Mouse (Mus musculus) hematopoietic stem cell, adult 5-6 weeks (primary cell): Measurements from ENCODE around the gene Slc29a4. TPM values are rescaled to one million over a fixed set of nuclear protein-coding genes. Genes with fewer than 3 reads are reported as not detected.

Source experiments
- ATAC-seq, 2 experiments: fragments of 125-278 bp in 1 of 2; replicated peaks in 1 of 2; 2 replicates each; pipeline ENCODE4 v1.8.0; 2016 to 2017; ENCODE audit warnings: inconsistent platforms in 2 of 2, mild to moderate bottlenecking in 2 of 2, moderate number of reproducible peaks in 2 of 2, low read depth in 1 of 2, moderate TSS enrichment in 1 of 2; ENCODE audit not compliant: low FRiP score in 2 of 2, poor library complexity in 2 of 2, severe bottlenecking in 2 of 2, insufficient read depth in 1 of 2, low TSS enrichment in 1 of 2
- total RNA-seq: library from RNA; stranded (forward); fragments of 172-1452, 232-1000 nt; gene quantifications from 2 replicates; pipeline ENCODE4 v1.2.3, GENCODE M21; 2017

The Slc29a4 gene
- 0.06 TPM in 1 of 2 replicates, not detected in the other for total RNA-seq

- ATAC-seq, result no peak
These were observed at the start of gene Slc29a4 for GRCm38 (mm10) chr5:142692248-142692647. Slc29a4 (plus strand) TSS chr5:142692512.

- ATAC-seq, result no peak
These were observed 44.1 kb upstream of the Slc29a4 start for GRCm38 (mm10) chr5:142648162-142648561.

- ATAC-seq, result no peak
These were observed 42.8 kb upstream of the Slc29a4 start for GRCm38 (mm10) chr5:142649460-142650050.

DNA sequence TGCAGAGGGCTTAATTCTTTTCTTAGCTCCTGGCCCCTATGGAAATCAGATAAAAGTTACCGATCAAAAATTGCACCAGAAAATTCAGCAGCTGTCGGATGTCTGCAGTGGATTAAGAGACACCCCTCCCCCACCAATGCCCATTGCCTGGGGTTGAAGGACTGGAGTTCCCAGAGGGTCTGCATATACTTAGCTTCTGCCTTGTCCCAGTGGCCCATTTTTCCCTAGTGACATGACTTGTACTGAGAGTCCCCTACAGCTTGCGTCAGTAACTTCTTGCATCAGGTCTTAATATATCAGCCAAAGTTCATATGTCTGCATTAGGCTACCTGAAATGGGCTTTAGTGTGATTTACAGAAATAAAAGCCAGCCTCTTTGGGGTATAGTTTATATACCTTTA is 41.9 kb upstream of the Slc29a4 start:
- ATAC-seq, result no peak

DNA sequence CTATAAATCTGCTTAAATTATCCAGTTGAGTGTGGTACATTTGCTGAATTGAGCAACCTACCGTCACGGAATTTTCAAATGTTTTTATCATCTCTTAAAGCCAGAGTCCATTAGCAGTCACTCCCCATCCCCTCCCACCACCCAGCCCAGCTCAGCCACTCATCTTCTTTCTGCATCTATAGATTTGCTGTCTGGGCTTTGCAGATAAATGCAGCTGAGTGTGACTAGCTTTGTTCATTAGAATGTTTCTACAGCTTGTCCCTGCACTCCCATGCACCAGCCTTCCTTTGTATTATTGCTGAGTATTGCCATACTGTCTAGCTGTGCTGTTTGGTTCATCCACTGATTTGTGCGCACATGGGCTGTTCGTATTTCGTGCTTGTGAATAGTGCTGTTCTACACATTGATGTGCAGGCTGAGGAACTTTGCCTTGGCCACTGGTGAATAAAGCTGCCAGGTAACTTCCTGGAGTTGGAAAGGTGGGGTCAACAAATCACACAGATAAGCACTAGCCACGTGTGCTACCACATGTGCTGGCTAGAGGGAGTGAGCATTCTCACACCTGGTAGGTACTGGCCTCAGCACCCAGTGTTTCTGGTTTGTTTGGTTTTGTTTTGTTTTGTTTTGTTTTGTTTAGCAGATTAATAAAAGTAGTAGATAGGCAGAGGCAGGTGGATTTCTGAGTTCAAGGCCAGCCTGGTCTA is 41.4 kb upstream of the Slc29a4 start:
- ATAC-seq, result no peak

DNA sequence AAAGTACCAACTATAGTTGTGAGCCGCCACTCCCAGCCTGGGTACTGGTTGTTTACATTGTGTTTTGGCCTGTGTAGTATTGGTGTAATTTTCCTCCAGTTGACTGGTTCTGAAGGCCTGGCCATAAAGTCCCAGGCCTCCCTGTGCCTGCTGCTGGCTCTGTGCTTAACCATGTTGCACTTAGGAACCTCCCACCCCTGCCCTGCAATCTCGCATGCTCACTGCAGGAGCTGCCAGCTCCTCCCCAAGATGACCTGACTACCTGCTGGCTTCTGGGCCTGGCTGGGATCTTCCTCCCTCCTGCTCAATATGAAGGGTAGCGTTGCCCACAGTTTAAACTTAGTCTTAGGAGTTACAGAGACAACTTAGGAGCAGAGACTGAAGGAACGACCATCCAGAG is 40.0 kb upstream of the Slc29a4 start:
- no peak for ATAC-seq

GRCm38 (mm10) chr5:142660656-142661434 is 31.5 kb upstream of the Slc29a4 start:
- ATAC-seq, result no peak

DNA sequence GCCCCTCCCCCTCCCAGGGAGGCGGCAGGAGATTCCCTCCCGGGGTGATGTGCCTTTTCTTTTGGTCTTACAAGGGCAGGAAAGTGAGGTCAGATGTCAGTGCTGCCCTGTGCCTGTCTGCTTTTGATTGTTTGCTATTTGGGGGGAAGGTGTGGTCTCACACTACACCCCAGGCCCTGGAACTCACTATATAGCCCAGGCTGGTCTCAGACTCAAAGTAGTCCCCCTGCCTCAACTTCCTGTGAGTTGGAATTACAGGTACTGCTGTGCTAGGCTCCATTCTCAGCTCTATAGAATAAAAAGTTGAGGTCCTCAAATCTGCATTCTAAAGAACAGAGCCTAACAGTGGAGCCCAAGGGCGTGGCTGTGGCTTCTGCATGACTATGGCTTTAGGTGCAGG is 24.4 kb upstream of the Slc29a4 start:
- no peak for ATAC-seq

DNA sequence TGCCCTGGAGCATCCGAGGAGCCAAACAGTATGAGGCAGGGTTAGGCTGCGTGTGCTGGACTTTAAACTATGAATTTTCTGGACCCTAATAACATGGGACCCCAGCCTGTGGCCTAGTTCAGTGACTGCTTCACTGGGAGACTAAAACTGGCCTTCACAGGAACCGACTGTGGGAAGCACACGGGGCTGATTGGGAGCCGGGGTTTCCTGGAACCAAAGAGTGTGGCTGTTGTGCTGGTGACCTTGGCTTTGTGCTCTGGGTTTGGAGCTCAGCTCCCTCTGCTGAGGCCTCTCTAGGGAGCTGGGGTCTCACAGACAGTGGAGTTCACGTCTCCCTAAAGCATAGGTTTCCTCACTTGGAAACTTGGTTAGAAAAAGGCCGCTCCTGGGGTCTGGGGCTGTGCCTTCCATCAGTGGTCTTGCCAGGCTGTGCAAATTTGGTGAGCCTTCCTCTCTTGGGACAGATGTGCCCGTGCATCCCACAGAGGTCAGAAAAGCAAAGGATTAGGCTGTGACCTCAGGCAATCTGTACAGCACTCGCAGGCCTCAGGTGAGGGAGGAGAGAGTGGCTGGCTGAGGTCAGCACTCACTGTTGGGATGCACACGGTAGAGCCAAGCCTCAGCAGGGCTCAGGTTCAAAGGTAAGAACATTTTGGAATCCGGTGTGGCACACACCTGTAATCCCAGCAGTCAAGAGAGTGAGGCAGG is 23.6 kb upstream of the Slc29a4 start:
- no peak for ATAC-seq

DNA sequence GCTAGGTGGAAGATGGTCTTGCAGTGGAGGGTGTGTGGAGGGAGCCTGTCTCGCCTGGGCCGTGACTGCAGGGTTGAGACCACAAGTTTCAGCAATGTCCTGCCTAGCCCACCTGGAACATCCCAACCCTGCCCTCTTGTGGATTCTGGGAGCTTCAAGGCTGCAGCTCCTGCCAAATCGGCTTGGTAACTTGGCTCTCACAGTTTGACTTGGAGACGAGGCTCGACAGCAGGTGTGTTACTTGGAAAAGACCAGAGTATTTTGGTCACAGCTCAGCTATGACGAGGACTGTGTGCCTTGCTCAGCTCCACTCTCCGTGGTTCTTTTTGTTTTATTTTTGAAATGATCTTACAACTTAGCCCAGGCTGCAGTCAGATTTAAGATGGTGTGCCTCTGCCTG is 22.6 kb upstream of the Slc29a4 start:
- no peak for ATAC-seq

DNA sequence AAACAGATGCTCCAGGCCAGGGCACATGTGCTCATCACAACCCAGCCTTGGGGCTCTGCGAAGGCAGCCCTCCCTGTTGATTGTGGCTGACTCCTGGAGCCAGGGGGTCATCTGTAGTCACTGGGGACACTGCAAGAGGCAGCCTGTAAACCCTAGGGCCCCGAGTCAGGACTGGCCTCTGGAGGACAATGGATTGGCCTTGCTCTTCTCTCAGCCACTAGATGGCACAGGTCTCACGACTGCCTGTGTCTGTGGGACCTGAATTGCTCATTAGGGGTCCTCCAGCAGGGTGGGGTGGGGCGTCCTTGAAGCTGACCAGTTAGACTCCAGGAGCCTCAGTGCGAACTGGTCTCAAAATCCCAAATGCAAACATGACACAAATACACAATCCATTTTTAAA is 19.2 kb upstream of the Slc29a4 start:
- peak in 1 of 2 experiments; percentile 32; a peak in 1 of 4 replicates for ATAC-seq

DNA sequence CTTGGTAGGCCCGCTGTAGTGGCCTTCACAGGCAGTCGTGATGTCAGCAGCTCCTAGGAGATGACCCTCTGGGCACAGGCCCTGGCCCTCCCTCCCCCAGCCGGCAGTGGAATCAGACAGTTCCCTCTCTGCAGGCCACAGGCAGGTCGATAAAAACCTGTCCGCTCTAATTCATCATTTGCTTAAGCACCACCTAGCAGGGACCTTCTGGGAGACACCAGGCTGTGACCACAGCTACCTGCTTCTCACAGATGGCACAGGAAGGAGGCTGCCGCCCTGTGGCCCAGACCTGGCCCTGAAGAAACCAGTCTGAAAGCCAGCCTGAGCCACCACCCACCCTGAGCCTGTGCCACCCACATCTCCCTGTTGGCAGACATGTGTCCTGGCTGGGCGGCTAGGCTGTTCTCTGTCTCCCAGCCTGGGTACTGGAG is 14.2 kb upstream of the Slc29a4 start:
- no peak for ATAC-seq

- ATAC-seq, result no peak
These were observed 13.2 kb upstream of the Slc29a4 start for GRCm38 (mm10) chr5:142679065-142679464.

DNA sequence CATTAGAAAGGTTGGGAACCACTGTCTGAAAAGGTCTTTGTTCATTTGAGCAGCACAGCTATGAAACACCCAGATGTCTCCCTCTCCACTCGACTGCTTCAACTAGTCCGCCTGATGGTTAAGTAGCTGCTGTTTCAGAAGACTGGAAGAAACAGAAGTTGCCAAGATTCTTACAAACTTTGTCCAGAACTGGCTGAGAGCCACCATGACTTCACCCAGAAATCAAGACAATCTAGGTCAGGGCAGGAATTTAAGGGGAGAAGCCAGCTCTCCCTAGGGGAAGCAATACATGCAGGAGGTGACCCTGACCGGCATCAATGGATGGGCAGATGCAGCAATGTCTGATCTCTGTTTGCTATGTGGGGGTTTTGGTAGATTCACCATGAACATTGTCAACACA is 10.4 kb upstream of the Slc29a4 start:
- no peak for ATAC-seq

- ATAC-seq, result no peak
These were observed 9.8 kb upstream of the Slc29a4 start for GRCm38 (mm10) chr5:142682529-142682928.

DNA sequence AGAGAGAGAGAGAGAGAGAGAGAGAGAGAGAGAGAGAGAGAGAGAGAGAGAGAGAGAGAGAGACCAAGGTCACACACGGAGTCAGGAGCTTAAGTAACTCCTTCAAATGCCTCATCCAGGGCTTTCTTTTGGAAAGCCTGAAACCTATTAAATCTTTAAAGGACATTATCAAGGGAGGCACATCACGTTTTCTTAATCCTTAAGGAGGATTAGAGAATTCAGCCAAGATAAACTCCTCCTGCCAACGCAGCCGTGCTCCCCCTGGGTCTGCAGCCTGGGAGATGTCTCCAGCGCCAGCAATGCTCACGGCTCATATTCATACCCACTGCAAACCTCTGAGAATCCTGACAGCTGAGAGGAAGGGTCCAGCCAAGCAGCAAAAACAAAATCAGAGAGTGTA is 3.4 kb upstream of the Slc29a4 start:
- ATAC-seq, result no peak

DNA sequence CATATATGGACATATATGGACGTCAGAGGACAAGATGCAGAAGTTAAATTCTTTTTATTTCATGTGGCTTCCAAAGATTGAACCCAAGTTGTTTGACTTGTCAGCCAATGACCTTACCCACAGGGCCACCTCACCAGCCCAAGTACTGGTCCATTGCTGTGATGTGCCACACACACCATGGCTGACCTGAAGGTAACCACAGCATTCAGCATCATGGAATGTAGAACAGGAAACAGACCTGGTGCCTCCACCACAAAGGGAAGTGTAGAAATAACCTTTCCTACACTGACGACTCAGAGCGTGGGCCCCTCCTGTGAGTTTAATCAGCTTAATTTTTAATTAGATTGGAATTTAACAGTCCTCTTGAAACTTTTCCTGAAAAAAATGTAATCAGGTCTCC is 2.0 kb upstream of the Slc29a4 start:
- peak; percentile 74 to 80 for ATAC-seq
